Mouse (Mus musculus) MEL-GATA-1-ER (cell line): Measurements from ENCODE around the gene Slc17a7.
A peak's percentile ranks its signal among the peaks of the same experiment; 100 is the strongest.

Source experiments
- DNase-seq: peaks from one replicate; pipeline ENCODE4 v3.0.0-alpha.2; 2012; ENCODE audit warnings: low read depth; ENCODE audit errors: extremely low read depth

Slc17a7 gene

DNA sequence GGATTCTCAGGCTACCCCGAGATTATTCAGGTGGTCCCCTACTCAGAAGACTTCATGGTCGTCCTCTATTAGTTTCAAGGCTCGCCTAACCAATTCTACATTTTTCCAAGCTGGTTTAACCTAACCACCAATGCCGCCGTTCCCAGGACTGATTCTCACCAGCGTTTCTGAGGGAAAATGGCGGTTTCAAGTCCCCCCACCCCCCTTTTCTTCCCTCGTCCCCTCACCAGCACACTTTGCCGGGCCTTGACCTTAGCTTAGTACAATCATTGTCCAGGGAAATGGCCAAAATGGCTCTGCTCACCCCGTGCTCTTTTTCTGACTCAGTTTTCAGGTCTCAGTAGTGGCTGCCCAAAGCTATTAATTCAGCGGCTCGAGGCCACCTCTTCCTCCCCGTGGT is 11.6 kb downstream of the Slc17a7 start:
- no peak for DNase-seq

- DNase-seq, result no peak
Observed at GRCm38 (mm10) chr7:45175929-45176328, 12.2 kb downstream of the Slc17a7 start.

- no peak for DNase-seq
Observed at GRCm38 (mm10) chr7:45176356-45176755, 12.6 kb downstream of the Slc17a7 start.

DNA sequence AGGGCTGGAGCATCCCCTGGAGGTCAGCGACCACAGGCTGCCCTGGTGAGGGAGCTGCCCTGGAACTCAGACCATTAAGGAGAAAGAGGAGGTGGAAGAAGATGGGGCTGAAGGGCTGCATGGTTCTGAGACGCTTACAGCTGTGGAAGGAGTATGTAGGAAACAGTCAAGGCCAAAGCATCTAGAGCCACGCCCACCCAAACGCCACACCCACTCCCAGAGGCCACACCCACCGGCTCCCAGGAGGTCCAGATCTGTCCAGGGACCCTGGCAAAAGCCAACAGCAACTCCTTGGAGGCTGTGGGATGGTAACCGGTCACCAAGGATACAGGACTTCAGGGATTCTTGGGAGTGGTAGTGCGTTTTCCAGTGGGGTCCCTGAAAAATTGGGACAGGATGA is 14.8 kb downstream of the Slc17a7 start:
- DNase-seq, result no peak

DNA sequence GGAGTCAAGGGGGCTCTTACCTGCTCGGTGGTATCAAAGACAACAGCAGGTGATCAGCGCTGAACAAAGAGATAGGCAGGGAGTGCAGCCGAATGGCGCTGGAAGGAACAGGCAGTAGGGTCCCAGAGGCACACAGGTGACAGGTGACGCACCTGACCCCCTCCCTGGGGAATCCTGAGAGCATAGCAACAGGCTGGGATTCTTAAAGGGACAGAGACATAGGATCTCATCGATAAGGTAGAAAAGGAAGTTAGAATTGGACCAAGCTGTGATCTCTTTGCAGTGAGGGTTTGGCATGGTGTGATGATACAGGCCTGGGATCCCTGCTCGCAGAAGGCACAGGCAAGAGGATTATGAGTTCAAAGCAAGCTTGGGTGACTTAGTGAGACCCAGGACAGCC is 15.7 kb downstream of the Slc17a7 start, which contains the start of gene Gfy:
Gene Gfy, minus strand, starts transcription at position 101 of the 400 bp plus-strand sequence.
- no peak for DNase-seq

GRCm38 (mm10) chr7:45180896-45181477 is 17.2 kb downstream of the Slc17a7 start, which contains the start of gene Pth2:
Gene Pth2, plus strand, starts transcription at chr7:45180995.
- no peak for DNase-seq

GRCm38 (mm10) chr7:45181540-45181939 is 17.8 kb downstream of the Slc17a7 start:
- no peak for DNase-seq

- peak; percentile 88 for DNase-seq
Observed at GRCm38 (mm10) chr7:45182199-45182601, 18.5 kb downstream of the Slc17a7 start.

DNA sequence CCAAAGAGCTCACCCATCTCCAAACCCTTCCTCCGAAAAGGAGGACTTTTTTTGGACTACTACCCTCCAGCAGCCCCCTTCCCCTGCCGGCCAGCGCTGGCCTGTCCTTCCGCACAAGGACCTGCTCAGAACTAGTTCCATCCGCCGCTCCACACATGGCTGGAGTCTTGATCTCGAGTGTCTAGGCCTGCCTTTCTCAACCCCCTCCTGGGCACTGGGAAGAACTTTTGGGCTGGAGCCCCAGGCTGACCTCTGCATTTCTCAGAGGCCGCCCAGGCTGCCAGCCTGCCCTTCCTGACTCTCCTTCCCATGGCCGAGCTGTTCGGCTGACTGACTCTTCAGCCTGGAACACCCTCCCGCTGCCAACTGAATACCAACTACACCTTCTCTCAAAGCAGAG is 18.9 kb downstream of the Slc17a7 start:
- DNase-seq, result no peak

GRCm38 (mm10) chr7:45183672-45184071 is 19.9 kb downstream of the Slc17a7 start:
- no peak for DNase-seq

DNA sequence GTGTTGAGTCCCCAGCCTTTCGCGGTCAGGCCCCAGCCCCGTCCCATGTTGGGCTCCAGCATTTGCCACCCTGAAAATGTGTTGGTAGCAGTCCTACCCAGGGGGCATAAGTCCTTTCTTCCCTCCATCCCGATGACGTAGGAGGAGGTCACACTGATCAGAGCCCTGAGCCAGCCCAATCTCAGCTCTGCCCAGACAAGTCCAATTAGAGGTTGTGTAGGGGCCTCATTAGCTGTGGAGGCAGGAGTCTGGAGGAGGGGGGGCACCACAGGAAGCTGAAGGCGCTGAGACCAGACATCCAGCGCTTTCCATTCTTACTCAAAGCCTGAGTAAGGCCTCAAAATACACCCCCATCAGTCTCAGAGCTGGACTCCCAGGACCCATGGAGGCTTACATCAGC is 22.2 kb downstream of the Slc17a7 start:
- no peak for DNase-seq

GRCm38 (mm10) chr7:45189600-45189999 is 25.9 kb downstream of the Slc17a7 start:
- DNase-seq, result no peak

- no peak for DNase-seq
Observed at GRCm38 (mm10) chr7:45190186-45190585, 26.4 kb downstream of the Slc17a7 start.

DNA sequence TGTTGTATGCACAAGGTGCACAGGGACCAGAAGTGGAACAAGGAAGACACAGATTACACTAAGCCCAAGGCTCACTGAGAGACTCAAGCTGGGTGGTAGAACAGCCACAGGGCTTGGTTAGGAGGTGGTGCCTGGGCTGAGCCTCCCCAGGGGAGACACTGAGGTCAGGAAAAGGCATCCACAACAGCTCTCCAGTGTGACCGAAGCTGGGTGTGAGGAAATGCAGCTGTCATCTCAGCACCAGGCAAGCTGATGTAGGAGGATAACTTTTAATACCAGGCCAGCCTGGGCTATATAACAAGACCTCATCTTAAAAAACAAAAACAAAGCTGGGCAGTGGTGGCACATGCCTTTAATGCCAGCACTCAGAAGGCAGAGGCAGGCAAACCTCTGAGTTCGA is 27.4 kb downstream of the Slc17a7 start:
- DNase-seq, result no peak

DNA sequence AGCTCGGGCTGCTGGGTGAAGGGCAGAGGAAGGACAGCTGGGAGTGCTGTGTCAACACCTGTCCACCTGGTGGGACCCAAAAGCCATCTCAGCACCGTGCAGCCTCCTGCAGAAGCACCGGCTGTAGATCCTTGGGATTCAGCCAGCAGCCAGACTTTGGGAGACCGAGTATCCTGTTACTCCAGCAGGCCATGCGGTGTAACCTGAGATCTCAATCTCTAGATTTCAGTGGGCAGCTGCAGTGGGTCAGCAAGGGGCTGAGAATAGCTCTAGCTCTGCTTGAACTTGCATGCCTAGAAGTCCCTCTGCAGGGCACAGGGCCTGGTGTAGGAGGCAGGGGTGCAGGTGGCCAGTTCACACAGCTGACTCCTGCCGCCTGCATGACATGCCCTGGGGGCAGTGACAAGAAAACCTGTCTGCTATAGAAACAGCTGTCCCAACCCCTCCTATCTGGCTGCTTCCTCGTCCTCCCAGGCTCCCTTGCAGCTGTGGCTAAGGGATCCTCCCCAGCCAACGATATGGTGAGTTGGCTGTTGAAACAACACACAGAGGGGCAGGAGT is 28.1 kb downstream of the Slc17a7 start:
- no peak for DNase-seq

- DNase-seq, result no peak
Observed at GRCm38 (mm10) chr7:45192585-45193310, 29.0 kb downstream of the Slc17a7 start.

DNA sequence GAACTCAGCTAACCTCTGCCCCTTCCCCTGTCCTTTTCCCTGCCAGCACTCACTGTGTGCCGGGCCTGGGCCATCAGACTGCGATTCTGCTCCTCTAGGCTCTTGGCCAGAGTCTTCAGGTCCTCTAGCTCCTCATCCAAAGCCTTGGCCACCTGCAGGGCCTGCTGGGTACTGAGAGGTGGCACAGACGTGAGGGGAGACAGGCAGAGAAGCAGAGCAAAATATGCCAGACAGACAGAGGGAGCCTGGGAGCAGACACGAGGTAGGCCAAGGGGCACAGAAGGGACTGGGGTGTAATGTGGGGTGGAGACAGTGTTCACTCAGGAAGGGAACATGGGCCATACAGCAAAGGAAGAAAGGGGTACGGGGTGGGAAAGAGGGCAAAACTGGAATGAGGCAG is 29.7 kb downstream of the Slc17a7 start:
- DNase-seq, result no peak

GRCm38 (mm10) chr7:45193871-45194785 is 30.4 kb downstream of the Slc17a7 start:
- DNase-seq, result no peak

DNA sequence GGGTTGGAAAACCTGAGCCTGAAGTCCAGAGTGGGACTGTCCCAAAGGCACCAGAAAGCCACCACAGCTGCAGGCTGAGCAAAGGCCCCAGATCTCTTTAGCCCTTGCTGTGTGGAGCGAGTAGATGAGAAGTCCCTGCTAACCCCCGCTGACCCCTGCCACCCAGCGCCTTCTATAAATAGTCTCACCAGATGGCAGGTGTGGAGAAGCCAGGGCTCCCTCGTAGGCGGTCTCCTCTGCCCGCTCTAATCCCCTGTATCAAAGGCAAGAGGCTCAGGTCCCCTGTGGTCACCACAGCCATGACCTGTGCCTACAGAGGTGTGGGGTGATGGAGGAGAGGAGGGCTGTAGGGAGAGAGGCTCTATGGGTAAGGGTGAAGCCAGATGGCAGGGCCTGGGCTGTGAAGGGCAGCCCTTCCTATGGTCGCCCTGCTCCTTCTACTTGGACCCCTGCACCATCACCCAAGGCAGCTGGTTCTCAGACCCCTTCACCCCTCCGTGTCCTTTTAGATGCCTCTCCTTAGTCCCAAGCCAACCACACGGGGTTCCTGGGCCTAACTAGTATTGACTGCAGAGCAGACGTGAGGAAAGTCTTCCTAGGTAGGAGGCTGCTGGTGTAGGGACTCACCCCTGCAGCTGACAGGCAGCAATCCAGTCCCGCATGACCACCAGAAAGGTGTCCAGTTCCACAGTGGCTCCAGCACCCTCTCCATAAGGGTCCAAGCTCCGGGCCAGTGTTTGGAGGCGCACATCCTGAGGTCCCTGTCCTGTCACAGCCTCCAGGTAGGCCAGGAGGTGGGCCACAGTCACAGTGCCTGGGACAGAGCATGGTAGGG is 31.8 kb downstream of the Slc17a7 start:
- DNase-seq, result no peak

DNA sequence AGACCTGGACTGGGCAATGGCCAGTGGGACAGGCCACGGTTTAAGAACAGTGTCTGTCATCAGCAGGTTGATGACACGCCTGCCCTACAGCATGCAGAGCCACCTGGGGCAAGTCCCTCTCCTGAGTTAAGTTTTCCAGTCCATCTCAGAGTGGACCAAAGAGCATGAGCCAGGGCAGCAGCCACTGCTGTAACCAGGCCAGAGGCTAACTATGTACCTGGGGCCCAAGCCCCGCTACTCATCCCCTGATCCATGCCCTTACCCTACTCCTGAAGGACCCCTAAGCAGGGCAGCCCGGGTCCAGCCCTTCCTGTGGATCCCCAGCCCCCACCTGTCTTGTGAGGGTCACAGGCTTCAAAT is 32.4 kb downstream of the Slc17a7 start:
- DNase-seq, result no peak

DNA sequence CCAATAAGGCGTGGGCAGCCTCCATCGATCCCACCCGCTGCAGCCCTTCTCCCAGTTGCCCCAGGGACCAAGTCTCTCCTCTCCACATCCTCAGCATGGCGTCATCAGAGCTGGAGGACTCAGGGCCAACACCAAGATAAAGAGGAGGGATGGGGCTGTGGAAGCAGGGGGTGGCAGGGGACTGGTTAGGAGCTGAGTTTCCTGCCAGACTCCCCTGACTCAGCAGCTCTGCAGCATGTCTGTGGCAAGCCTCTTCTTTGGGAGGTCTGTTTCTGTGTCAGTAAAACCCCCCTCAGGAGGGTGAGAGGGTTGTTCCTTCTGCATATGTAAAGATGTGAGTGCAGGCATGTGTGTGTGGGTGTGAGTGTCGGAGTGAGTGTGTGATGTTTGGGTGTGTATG is 33.2 kb downstream of the Slc17a7 start:
- DNase-seq, result no peak
